Mouse (Mus musculus) mouse embryonic stem cell (cell line): ENCODE measurements around the gene Pgap3.

Source experiments
- in situ Hi-C, 2 experiments: fragments of 300-500 bp; cut with MboI; formaldehyde crosslinking; loops; 1 replicate in 1 of 2; 3 replicates in 1 of 2; pipeline ENCODE4 v1.14.3; 2019 to 2020; ENCODE audit warnings: low sequenced_read_pairs in 2 of 2, low pct_unique_long_range_greater_than_20kb in 1 of 2, mixed read lengths in 1 of 2; ENCODE audit not compliant: unreplicated experiment in 1 of 2

Gene Pgap3

GRCm38 (mm10) chr11:98400161-98400726 is at the start of gene Pgap3:
Gene Pgap3 (minus strand): TSS chr11:98400490.
- in situ Hi-C loops: no loop called here

DNA sequence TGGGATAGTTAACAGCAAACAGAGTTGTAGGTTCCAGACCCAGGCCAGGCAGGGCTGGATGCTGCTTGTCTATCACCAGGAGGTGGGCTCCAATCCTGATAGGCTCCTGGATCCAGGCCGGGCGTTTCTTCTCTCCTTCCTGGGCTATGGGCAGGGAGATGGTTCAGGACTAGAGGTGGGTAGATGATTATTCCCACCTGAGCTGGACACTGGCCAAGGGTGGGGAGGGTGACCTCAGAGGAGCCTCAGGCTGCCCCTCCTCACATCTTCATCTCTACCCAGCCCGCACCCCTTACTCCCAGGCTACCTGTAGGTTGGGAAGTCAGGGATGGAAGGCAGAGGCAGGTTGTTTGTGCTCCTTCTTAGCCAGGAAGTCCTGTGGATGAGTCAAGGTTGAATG is 49.1 kb upstream of the Pgap3 start:
- in situ Hi-C loops: no loop called here

DNA sequence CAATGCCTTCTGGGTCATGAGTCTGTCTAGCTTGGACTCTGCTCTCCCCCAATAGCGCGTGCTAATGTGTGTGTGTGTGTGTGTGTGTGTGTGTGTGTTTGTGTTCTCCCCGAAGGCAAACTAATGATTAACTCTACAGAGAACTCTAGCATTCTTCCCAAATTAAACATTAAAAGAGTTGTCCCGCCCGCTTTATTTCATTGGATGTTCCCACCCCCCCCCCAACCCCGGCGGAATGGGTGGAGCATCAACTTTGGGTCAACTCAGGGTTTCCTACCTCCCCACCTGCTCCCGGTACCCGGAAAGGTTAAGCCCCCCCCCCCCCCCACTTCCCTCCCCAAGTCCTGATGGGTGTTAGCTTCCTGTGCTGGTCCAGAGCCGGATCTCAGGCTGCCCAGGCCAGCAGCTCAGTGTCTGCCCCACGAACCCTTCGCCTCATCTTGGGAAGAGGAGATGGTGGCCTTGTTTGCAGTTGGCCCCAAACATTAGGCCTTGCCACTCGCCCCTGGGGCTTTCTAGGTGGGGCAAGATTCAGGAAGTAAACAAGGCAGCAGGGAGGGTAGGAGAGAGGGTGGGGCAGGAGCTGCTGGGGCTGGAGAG is 48.0 kb upstream of the Pgap3 start:
- in situ Hi-C loops: no loop called here

DNA sequence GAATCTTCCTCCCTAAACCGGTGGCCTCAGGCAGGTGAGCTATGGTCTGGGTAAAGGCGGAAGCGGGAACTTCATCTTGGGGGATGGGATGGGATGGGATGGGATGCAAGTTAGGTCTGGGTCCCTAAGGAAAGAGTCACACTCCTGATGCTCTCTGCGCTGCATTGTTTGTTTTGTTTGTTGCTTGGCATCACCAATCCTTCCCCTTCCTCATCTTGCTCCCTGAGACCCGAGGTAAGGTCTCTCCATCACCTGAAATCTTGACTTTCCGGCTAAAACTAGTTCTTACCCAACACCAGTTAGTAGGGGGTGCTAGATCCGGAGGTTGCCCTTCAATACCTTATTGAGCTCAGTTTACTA is 47.2 kb upstream of the Pgap3 start:
- in situ Hi-C loops: no loop called here

GRCm38 (mm10) chr11:98446562-98447474 is 46.5 kb upstream of the Pgap3 start:
- in situ Hi-C loops: no loop called here

DNA sequence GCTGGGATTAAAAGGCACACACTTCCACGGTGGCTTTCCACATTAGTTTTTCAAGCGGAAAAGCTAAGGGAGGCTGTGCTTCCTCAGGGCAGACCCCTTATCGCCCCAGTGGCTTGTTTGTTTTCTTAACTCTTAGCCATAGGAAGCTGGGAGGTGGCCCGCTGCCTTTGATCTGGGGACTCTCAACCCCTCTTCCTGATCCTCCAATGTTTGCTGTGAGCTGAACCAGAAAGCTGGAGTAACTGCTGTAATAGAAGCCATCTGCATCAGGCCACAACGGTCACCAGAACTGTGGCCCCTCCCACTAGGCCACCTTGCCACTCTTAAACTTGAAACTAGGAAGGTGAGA is 45.9 kb upstream of the Pgap3 start, which contains the start of gene Grb7:
Grb7 (plus strand) TSS at position 182 of the 349 bp plus-strand sequence.
- in situ Hi-C loops: no loop called here

DNA sequence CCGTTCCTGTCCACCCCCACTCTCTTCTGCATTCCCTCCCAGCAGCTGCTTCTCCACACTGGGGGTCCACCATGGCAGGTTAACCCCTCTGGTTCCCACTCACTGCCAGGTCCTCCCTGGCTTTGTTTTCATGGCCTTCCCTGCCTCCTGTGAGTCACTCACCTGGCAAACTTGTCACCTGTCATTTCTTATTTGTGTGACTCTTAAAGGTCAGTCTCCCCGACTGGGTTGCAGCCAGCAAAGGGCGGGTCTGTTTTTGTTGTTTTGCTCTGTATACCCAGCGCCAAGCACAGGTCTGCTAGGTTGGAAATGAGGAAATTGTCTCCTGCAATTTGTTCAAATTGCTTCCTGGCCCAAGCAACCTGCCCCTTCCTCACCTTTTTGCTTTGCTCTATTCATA is 45.4 kb upstream of the Pgap3 start:
- in situ Hi-C loops: no loop called here

GRCm38 (mm10) chr11:98445238-98445637 is 44.9 kb upstream of the Pgap3 start:
- in situ Hi-C loops: no loop called here

- in situ Hi-C loops: no loop called here
These were observed 43.4 kb upstream of the Pgap3 start for GRCm38 (mm10) chr11:98443688-98444087.

DNA sequence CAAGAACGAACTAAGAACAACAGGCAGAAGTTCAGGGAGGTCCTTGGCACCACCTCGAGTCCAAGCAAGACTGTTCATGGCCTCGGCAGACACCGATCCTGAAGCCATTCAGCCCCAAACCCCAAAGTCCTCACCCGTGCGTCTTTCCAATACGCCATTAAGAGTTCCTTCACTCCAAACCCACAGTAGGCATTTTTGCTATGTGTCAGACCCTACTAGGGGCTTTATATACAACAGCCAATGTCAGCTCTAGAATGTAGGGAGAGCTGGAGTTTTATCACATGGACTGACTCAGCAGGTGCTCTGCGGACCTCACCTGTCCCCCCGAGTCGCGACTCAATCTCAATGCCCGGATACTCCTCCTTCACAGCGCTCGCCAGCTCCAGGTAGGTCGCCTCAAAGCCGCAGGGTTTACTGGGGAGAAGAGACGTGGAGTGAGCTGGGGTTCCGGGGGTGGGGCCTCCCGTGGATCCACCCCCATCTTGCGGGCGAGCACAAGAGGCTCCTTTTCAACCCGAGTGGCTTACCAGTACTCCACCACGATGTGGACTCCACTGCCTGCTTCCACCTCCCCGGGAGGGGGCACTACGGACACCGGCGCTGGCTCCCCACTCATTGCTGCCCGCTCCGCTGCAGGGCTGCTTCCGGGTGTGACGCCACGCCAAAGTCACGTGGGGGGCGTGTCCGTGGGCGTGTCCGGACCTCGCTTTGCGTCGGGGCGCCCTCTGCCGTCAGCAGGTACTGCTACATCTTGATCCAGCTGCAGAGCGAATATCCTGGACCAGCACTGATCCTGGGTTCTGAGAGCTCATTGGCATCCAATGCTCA is 38.3 kb upstream of the Pgap3 start, which contains the start of gene Mien1:
Mien1 (minus strand) TSS at position 661 of the 828 bp plus-strand sequence.
- in situ Hi-C loops: no loop called here

- in situ Hi-C loops: no loop called here
These were observed 37.2 kb upstream of the Pgap3 start for GRCm38 (mm10) chr11:98437441-98437840.

DNA sequence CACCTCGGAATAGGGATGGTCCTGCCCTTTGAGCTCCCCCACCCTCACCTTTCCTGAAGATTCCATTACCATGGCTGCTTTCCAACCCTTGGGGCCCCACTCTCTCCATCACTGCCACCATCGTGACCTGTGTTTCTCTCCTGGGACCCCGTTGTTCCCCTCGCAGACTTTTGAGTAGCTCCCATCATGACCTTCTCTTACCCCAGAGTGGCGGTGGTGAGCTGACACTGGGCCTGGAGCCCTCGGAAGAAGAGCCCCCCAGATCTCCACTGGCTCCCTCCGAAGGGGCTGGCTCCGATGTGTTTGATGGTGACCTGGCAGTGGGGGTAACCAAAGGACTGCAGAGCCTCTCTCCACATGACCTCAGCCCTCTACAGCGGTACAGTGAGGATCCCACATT is 35.4 kb upstream of the Pgap3 start:
- in situ Hi-C loops: no loop called here

GRCm38 (mm10) chr11:98431743-98432502 is 31.6 kb upstream of the Pgap3 start:
- in situ Hi-C loops: no loop called here

DNA sequence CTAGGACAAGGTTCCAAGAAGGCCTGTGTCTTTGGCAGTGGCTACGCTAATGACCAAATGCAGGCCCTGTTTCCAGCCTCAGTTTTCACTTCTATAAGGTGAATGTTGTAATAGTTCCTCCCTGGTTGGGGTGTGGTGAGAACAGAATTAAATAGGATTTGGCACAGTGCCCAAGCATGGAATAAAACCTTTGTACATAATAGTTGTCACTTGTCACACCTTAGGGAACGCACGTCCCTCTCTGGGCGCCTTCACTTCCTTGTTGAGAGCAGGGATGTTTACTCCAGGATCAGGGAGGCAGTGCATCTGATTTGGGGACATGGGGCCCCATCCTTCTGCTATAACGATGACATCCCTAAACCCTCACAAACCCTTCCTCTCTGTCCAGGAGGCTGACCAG is 28.1 kb upstream of the Pgap3 start:
- in situ Hi-C loops: no loop called here

GRCm38 (mm10) chr11:98426592-98426991 is 26.3 kb upstream of the Pgap3 start:
- in situ Hi-C loops: no loop called here

DNA sequence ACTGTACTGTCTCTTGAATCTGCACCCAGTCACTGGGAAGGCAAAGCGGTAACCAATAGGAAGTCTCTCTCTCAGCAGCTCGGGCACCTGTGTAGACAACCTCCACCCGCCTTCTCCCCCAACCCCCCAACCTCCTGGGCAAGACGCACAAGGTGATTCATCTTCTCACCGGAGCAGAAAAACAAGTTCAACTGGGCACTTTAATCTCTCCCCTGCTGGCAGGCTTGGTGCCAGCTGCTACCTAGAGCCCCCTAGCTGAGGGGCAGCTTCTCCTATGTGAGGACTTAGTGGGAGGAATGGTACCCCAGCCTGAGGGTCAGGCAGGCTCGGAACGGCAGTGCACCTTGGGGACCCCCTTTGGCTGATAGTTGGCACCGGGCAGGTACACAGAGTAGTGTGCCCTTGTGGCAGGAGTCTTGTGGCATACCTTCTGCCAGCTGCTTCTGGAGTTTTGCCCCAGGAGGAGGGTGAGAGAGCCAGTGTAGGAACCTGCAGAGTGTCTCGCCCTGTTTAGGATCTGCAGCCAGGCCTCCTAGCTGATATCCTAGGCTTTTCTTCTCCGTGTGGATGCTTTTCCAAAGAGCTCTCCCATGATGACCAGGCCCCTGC is 18.8 kb upstream of the Pgap3 start:
- in situ Hi-C loops: no loop called here

DNA sequence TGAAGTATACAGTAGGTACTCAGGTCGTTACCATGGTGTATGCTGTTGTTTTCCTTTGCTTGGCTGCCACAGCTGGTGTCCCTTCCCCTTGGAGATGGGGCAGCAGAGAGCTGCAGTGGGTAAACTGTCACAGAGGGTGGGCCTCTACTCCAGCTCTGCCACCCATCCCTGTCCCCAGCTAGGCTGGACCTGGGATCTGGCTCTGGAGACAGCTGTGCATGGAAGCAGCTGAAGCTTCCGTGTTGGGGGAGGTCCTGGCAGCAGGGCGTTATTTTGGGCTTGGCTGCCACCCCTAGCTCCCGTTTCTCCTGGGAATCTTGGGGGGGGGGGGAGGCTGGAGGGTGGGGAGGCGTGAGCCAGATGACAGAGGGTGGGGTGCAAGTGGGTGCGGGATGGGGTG is 18.0 kb upstream of the Pgap3 start:
- in situ Hi-C loops: no loop called here

DNA sequence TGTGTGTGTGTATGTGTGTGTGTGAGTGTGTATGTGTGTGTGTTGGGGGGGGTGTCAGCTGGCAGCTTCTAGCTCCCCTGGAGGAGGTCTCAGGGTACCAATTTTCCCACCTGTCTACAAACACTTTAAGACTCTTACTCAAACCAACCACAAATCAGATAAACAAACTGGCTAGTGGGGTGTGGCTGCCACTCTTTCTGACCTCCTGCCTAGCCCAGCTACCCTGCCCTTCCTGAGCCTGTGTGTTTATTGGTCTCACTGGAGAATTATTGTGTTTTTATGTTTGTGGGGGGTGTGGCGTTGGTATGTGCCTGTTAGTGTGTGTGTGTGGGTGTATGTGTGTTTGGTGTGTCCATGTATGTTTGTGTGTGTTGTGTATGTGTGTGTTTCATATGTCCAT is 16.8 kb upstream of the Pgap3 start:
- in situ Hi-C loops: no loop called here
